1 mouse cellular context compared by ENCODE assay signal in the genomic region with DNA sequence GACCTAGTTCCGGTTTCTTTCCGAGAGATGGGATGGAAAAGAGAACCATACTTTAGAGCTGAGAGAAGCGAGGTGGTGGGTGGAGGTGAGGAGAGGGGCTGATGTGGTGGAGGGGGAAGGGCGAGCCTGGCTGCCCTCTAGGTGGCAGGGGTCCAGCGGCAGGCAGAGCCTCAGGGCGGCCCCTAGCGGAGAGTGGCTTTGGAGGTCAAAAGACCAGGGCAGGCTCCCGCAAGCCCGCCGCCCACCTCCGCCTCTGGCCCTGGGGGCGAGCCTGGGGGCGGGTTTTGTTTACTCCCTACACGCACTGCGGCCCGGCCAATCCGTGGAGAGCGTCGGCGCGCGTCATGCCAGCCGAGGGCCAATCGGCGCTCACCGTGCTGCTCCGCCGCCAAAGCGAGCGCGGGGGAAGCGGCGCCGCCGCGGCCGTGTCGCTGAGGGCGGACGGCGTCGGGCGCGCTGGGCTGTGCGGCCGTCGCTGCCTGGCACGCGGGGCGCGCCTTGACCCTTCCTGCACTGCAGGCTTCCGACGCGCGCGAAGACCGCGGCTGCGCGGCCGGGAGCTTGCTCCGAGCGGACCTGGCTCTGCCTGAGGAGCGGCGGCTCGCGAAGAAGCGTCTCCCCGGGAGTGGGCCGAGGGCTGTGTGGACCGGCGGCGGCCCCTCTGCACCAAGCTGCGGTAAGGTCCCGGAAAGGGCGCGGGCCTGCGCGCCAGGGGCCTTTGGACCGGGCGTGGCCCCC.
TF ChIP-seq lines count a peak whose summit lies in the region.

A gene (plus strand): TSS at position 391 of the 738 bp plus-strand sequence.

TF ChIP-seq in CH12.LX, 34 proteins besides CTCF, POLR2A, EP300 and RAD21 (continued from another document):
- no peak for TF ChIP-seq RCOR1 (conservative IDR thresholded peaks at IDR 0.05; ENCODE audit: low read depth, low read length)
- TF ChIP-seq ZNF384 (IDR thresholded peaks at IDR 0.05; ENCODE audit: low read depth, low read length), result no peak
- no peak for TF ChIP-seq ETS1 (conservative IDR thresholded peaks at IDR 0.05; ENCODE audit: low read depth, low read length)
- peak; percentile 27; the same call in 1 of the 2 replicates for TF ChIP-seq CHD2 (IDR thresholded peaks at IDR 0.05; ENCODE audit: low read length)
- peak; percentile 90 for TF ChIP-seq SIN3A (IDR thresholded peaks at IDR 0.05; ENCODE audit: low read length)
- TF ChIP-seq NRF1 (IDR thresholded peaks at IDR 0.05; ENCODE audit: low read depth, low read length), result 0 out of 2 replicates have a peak, but pooled peaks have one; percentile 28
- TF ChIP-seq MXI1 (IDR thresholded peaks at IDR 0.05; ENCODE audit: low read depth, low read length), result peak; percentile 70
- peak; percentile 46; the same call in 1 of the 2 replicates for TF ChIP-seq ZMIZ1 (IDR thresholded peaks at IDR 0.05; ENCODE audit: low read depth, low read length)
- no peak for TF ChIP-seq SMC3 (IDR thresholded peaks at IDR 0.05; ENCODE audit: low read depth, low read length)
- no peak for TF ChIP-seq ZC3H11A (IDR thresholded peaks at IDR 0.05; ENCODE audit: low read depth, low read length)
- no peak for TF ChIP-seq MAFK (IDR thresholded peaks at IDR 0.05; ENCODE audit: insufficient replicate concordance, low read length)
- no peak for TF ChIP-seq MYC (IDR thresholded peaks at IDR 0.05; ENCODE audit: low read depth, low read length)
- no peak for TF ChIP-seq JUN (IDR thresholded peaks at IDR 0.05; ENCODE audit: insufficient read depth, low read depth, low read length)
- peak; percentile 73 for TF ChIP-seq MAX (IDR thresholded peaks at IDR 0.05; ENCODE audit: low read length)
- TF ChIP-seq MAZ (IDR thresholded peaks at IDR 0.05; ENCODE audit: low read depth, low read length), result 0 out of 2 replicates have a peak, but pooled peaks have one; percentile 25
TF ChIP-seq in CH12.LX: peak in this region for 9.
